Mouse (Mus musculus) yolk sac, embryonic 10.5 days (tissue): Measurements from ENCODE around the gene Gm9733.
"Not testable (repeated sequence)": the region's sequence is repeated elsewhere in the genome, so short reads cannot be mapped to it uniquely, and the experiment has no call there.

Experiments used
- DNase-seq: peaks from one replicate; pipeline ENCODE4 v3.0.0-alpha.2; 2017; ENCODE audit warnings: low spot score

Gene Gm9733

DNA sequence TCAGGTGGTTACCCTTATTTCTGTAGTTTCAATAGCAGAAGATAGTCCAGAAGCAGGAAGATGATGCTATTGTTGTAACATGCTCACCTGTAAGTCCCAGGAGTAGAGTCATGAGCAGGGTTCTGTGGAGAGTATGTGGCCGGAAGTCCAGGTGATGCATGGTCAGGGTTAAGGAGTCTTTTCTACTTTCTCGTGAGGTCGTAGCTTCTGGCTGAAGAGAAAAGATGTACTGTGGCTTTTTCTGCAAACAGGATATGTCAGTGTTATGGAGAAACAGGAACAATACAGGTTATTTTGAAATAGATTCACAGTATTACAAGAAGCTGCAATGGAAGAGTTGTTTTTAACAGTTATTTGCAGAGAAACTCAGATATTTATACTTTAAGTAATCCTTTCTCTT, at the start of gene Gm9733:
Gene Gm9733, minus strand, starts transcription at position 240 of the 400 bp plus-strand sequence.
- no peak for DNase-seq

GRCm38 (mm10) chr3:15355690-15356089, 23.6 kb upstream of the Gm9733 start:
- DNase-seq: not testable (repeated sequence)

DNA sequence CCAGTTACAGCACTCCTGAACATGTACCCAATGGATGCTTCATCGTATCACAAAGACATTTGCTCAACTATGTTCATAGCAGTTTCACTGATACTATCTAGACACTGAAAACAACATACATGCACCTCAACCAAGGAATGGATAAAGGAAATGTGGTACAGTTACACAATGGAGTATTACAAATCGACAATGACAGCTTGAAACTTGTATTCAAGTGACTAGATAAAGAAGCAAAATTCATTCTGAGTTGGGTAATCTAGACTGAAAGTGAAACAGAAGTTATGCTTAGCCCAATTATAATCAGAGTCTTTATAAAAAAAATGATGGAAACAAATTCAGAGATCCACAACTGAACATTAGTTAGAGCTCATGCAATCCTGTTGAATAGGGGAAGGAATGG, 18.2 kb upstream of the Gm9733 start:
- DNase-seq: not testable (repeated sequence)

DNA sequence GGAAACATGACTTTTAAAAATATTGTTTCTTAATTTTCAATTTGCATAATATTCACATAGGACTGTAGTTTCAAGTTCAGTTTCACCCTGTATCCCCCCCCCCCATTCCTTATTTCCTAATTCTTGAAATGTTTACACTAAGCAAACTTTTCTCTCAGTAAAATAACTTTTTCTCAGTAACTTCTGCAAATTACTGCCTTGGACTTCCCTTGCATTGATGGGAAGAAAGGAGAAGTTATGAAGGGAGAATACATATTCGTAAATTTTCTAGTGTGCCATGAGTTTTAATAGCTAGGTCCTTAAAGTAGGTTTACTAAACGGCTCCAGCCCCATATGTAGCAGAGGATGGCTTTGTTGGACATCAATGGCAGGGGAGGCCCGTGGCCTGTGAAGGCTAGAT, 13.5 kb upstream of the Gm9733 start:
- not testable (repeated sequence) for DNase-seq

- no peak for DNase-seq
Measured at GRCm38 (mm10) chr3:15340287-15340686, 8.2 kb upstream of the Gm9733 start.

GRCm38 (mm10) chr3:15334182-15334581, 2.1 kb upstream of the Gm9733 start:
- no peak for DNase-seq

DNA sequence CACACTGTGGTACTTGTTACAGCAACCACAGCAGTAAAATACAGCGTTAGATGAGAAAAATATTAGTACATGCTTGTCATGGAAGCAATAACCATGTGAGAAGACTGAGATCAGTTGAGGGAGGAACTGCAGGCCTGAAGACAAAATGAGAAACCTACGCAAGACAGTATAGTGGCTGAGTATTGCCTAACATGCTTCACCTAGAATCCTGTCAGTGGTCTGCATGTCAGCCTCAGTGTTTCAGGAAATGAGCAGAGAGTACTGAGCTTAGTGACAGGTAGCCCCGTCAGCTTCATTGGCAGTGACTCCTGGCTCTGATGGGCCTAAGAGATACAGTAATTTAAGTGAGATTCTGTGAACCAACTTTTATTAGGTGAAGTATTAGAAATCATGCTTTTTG, 557 bp downstream of the Gm9733 start:
- no peak for DNase-seq

DNA sequence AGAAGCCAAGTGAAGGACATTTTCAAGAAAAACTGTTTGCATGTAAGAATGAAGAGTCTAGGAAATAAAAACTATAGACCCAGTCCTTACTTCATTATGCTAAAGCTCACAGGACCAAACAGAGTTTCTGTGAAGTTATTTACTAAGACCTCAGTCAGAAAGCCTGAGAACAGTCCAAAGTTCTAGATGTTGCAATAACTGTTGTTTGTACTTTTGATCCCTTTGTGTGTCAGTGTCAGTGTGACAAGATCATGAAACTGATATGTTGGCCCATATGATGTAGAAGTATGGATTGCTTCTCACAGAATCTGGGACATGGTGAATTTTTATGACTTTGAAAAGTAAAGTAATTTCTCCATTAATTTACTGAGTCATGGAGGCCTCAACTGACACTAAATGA, 2.6 kb downstream of the Gm9733 start:
- peak; percentile 14 for DNase-seq

- no peak for DNase-seq
Measured at GRCm38 (mm10) chr3:15284424-15285328, 47.4 kb downstream of the Gm9733 start.

- DNase-seq: no peak
Measured at GRCm38 (mm10) chr3:15275899-15276526, 56.1 kb downstream of the Gm9733 start.

DNA sequence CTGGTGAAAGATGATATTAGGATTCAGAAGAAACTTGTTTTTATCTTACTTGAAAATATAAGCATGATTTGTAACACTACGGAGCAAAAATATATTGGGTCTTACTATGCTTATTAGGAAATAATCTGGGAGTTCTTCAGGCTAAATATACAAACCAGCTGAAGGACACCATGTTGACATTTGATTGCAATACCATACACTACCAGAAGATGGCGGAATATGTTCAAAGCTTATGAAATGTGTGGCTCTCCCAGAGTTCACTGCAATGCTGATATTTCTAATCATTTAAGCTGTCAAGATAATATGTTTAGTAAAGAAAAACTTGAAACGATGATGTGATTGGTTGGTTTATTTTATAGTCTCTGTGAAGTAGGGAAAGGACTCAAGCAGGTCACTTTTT, 67.7 kb downstream of the Gm9733 start:
- DNase-seq: no peak

GRCm38 (mm10) chr3:15255726-15256125, 76.4 kb downstream of the Gm9733 start:
- no peak for DNase-seq
